Comparison of ENCODE assay signal across 12 mouse cellular contexts in the genomic region with DNA sequence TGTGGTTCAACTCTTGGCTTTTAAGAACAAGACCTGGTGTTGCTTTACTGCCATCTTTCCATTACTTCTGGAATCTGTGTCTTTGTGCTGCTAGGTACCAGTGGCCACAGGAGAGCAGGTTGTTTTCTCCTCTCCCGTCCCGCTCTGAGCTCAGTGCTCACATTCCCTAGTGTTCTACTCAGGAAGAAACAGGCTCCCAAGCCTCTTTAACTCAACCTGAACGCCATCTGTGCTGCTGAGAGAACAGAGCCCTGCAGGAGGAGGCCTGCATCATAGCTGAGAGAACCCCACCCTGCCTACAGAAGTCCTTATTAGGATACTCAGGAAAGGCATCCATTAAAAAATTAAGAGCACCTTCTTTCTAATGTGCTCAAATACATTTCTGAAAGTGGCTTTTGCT.
"Had no signal": no experiment of that assay in that cellular context is flagged by ENCODE, and none has a peak within 500 bp of the region (broad histone marks: within the 10 kb centered on the region; RNA-seq: fewer than 3 reads in every experiment).

No protein-coding gene starts in this region.

- DNase-seq: kidney, postnatal 25 days; layer of hippocampus, adult 9-11 months; liver, embryonic 13.5 days; lung, adult 2 months; lung, postnatal 14 days; lung, postnatal 4 days; midbrain, embryonic 14.5 days; right cerebral cortex, adult 18-20 months; right cerebral cortex, postnatal 14 days; right cerebral cortex, postnatal 4 days; thymus, adult 18-20 months; thymus, postnatal 36 days had no signal
